Mouse (Mus musculus): ENCODE results near the gene Ceacam18.
A peak's percentile ranks its signal among the peaks of the same experiment; 100 is the strongest.
"Not testable (repeated sequence)": the region's sequence is repeated elsewhere in the genome, so short reads cannot be mapped to it uniquely, and the experiment has no call there.

Gene Ceacam18

GRCm38 (mm10) chr7:43668582-43668981, 34.1 kb downstream of the Ceacam18 start:
- DNase-seq (ENCODE audit: low spot score in 2 of 2) = no peak

GRCm38 (mm10) chr7:43671064-43671808, 36.7 kb downstream of the Ceacam18 start:
- DNase-seq (ENCODE audit: low spot score in 2 of 2) = no peak

GRCm38 (mm10) chr7:43671809-43672580, 37.5 kb downstream of the Ceacam18 start, which contains the start of gene Ctu1:
Ctu1 (plus strand) TSS chr7:43672016.
- DNase-seq (ENCODE audit: low spot score in 2 of 2) = peak; percentile 58 to 79

GRCm38 (mm10) chr7:43672581-43673260, 38.2 kb downstream of the Ceacam18 start:
- DNase-seq (ENCODE audit: low spot score in 2 of 2) = no peak

GRCm38 (mm10) chr7:43675091-43675490, 40.6 kb downstream of the Ceacam18 start:
- no peak for DNase-seq (ENCODE audit: low spot score in 2 of 2)

- DNase-seq (ENCODE audit: low spot score in 2 of 2) = peak in 1 of 2 experiments; percentile 17
Measured at GRCm38 (mm10) chr7:43678517-43678916, 44.0 kb downstream of the Ceacam18 start.

- peak; percentile 61 to 70 for DNase-seq (ENCODE audit: low spot score in 2 of 2)
Measured at GRCm38 (mm10) chr7:43680960-43681359, 46.5 kb downstream of the Ceacam18 start.

GRCm38 (mm10) chr7:43682511-43682910, 48.0 kb downstream of the Ceacam18 start:
- not testable (repeated sequence) for DNase-seq (ENCODE audit: low spot score in 2 of 2)

- no peak for DNase-seq (ENCODE audit: low spot score in 2 of 2)
Measured at GRCm38 (mm10) chr7:43685088-43685487, 50.6 kb downstream of the Ceacam18 start.

- no peak for DNase-seq (ENCODE audit: low spot score in 2 of 2)
Measured at GRCm38 (mm10) chr7:43690118-43690517, 55.6 kb downstream of the Ceacam18 start, which contains the start of gene Klk14. Klk14 (plus strand) TSS chr7:43690418.

Measured in cerebellum, postnatal 4 days (tissue).